Mouse (Mus musculus): Measurements from ENCODE around the gene Fancm.
"Not testable (repeated sequence)": the region's sequence is repeated elsewhere in the genome, so short reads cannot be mapped to it uniquely, and the experiment has no call there.

Fancm gene

DNA sequence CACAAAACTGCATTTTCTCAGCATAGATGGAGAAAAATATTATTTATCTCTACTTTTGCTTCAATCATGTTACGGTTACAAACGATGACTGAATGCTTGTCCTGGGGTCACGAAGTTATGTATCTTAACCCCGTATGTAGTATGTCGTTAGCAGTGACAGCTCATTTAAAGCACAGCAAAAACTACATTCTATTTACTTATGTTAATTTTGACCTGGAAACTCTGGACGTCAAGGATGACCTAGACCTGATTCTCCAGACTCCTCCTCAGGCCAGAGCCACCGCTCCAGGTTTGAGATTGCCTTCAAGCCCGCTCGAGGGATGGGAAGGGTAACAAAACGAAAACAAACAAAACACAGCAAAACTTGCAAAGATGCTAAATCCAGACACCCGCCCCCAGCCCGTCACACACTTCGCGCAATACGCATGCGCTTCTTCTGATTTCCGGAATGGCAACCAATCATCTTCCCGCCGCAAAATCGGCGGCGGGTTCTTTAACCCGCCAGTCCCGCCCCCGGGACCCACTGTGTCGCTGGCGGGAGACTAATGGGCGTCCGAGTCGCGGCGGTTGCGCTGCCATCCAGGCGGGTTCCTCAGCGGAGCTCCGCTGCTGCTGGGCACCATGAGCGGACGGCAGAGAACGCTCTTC is at the start of gene Fancm:
Fancm (plus strand) TSS at position 519 of the 648 bp plus-strand sequence.
- DNase-seq, result peak; percentile 91

DNA sequence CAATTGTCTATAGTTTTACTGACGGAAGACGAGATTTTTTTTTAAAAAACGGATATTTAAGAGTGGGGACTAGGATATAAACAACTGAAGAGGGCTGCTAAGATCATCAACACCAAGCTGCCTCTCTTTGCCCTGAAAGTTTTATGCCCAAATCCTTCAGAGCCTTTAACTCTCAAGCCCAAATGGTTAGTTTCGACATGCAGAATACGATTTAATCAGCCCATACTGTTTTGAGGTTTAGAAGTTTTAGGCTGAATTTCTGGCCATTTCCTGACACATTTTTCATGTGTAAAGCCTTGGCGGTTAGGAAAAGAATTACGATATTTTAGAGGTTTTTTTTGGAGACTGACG is 39.6 kb upstream of the Fancm start:
- no peak for DNase-seq

DNA sequence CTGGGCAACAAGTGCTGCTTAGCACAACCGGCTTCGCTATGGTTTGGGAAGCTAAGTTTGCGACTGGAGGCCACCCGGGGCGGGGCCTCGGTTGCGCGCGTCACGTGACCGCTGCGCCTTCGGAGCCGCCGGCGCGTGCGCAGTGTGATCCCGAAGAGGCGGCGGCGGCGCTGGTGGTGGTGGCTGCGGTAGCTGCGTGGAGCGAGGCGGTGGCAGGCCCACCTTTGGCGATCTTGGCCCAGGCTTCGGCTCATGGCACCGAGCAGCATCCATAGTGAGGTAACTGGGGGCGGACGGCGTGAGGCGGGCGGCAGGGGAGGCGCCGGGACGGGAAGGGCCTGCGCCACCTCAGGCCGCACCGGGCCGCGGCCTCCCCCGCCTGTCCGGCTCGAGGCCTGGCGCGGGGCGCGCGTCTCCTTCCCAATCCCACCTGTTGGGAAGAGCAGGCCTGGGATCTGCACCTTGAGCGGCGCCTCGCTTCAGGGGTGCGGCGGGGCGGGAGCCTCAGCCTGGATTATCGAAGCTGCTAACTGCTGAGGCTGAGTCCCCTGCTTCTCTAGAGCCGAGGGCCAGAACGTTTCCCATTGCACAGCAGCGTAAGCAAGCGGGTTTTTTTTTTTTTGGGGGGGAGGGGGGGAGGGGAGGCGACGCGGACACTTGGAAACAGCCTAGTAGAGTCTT is 39.1 kb upstream of the Fancm start, which contains the start of gene Prpf39:
Prpf39 (plus strand) TSS at position 144 of the 681 bp plus-strand sequence.
- peak; percentile 89 for DNase-seq

DNA sequence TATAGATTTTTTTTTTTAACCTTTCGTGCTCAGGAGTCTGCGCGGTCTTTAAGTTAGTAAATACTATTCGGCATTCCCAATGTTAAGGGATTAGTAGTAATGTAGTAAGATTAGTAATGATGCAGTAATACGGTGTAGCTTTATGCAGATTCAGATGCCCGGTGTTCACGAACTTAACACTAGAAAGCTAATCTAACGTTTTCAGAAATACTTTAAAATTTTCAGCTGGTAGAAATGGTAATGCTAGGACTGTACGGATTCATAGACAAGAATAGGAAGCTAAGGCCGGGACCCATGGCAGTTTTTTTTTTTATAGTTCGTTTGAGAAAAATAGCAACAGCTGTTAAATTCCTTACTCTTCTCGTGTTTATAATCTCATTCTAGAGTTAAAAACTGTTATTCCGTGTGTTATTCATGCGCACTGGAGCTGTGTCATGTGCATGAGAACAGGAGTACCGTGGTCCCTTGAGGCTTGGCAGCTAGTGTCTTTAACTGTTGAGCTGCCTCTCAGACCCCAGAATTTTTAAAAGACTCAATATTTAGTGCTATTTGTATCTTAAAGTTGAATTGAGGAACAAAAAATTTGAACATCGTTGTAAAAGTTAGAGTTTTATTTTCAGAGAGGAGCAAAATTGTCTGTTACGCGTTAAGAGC is 38.4 kb upstream of the Fancm start:
- no peak for DNase-seq

DNA sequence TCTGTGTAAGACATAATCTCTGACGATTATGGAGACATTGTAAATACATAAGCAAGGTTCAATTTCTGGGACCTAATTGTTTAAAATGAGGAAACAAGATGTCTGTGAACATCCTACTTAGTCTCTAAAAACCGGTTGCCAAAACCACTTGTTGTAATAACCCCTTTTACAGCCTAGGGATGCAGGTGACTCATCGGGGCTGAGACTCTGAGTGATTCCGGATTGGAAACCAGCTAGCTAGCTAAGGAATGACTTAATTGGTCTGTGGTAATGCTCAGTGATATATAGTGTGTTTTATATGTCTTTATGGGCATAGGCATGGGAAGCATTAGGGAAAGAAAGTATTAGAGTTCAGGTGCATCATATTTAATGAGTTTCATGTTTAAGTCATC is 37.9 kb upstream of the Fancm start:
- no peak for DNase-seq

DNA sequence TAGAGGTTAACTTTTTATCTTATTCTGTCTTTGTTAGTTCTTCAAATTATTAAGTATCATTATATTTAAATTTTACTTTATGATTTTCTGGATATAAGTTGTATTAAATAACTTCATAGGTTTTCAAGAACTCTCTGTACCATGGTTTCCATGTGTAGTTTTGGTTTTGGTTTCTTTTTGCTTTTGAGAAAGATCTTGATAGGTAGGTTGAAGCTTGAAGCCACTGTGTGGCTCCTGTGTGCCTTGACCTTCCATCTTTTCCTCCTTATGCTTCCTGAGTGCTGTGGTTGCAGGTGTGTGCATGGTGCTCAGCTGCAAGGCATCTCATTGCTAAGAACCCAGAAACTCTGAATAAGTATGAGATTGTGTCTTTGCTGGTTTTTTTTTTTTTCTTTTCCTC is 26.6 kb upstream of the Fancm start:
- no peak for DNase-seq

DNA sequence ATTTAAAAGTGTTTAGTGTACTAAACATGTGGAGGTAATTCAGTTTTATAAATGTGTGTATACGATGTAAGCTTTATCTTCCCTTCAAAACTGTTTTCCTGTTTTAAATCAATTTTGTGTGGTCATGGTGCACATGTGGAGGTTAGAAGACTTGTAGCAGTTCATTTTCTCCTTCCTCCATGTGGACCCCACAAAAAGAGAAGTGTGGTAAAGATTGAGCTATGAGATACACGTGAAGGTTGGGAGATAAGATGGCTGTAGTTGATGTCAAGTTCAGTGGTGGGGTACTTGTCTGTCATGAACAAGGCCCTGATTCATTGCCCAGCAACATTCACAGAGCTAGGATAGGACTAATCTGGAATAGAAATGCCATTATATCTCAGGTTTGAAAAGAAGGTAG is 17.2 kb upstream of the Fancm start:
- DNase-seq, result no peak

DNA sequence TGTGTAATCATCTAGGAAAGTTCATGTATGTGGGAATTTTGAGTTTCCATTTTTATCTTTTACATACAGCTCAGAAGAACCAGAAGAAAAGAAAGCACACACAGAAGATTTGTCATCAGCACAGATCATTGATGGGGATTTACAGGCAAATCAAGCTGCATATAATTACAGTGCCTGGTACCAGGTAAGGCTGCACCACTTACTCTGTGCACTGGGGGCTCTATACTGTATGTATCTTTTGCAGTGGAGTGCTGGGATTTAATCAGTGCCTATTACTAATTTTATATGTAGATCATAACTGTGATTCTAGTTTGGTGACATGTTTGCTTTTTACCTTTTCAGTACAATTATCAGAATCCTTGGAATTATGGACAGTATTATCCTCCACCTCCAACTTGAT is 14.3 kb upstream of the Fancm start:
- DNase-seq, result no peak

DNA sequence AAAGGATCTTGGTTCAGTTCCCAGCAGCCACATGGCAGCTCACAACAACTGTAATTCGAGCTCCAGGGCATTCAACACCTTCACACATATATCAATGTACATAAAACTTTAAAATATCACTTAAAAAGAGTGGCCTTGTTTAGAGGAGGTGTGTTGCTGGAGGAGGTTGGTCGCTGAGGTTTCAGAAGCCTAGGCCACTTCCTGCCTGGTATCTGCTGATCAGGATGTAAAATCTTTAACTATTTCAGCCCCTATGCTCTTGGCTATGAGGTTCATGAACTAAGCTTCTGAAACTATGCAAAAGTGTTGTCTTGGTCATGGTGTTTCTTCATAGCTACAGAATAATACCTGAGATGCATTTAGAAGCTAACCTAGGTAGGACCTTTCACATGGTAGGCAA is 10.2 kb upstream of the Fancm start:
- no peak for DNase-seq

DNA sequence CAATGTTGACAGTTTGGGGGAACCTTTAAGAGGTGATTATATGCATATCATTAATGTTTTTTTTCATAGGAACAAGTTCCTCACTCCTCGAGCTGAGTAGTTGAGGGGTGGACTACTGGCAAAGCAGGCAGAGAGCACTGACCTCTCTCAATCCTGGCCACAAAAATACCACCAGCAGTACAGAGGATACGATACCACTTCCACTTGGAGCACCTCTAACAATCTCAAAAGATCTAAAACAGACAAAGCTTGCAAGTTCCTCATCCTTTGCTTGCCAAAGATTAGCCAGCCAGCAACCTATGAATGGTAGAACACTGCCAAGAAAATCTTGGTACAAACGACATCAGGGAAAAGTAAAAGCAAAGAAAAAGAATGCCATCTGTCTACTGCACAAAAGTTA is 9.2 kb upstream of the Fancm start:
- DNase-seq, result no peak

DNA sequence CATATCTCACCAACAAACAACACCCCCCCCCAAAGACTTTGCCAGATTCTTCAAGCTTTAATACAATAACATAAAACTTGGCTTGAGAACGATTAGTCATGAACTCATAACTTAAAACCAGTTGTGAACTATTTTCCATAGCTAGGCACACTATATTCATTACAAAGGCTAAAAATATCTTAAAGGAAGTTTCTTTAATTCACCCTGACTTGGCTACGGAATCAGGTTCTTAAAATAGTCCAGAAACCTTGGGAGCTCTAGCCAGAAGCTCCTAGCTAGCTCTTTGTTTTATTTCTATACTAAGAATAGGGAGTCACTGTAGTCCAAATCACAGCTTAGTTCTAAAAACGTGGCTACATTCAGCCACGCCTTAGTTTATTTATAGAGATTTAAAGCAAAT is 7.0 kb upstream of the Fancm start:
- DNase-seq, result no peak

DNA sequence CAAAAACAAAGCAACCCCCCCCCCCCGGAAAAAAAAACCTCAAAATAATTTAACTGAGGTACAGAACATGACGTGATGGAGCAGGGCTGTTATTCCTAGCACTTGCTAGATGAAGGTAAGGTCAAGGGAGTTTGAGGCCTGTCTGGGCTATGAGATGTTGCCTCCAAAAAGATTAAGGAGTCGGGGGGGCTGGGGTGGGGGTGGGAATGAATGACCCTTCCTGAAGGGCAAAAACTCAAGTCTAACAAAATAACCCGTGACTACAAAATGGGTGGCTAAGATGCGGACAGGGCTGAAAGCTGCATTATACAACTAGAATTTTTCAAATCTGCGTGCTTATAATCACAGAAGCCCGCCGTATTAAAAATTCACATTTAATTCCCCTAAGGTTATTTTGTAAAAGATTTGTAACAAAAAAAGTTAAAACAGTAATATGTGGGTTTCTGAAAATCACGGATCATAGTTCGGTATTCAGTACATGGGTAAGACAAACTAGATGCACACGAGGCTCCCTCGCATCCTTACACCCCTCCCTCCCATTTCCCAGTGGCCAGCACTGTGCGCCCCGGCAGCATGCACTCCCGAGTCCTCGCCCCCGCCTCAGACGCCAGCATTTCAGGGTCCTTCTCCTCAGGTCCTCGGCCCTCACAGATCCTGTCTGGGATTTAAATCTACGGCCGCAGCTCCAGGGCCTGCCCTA is 2.3 kb upstream of the Fancm start:
- DNase-seq, result no peak

DNA sequence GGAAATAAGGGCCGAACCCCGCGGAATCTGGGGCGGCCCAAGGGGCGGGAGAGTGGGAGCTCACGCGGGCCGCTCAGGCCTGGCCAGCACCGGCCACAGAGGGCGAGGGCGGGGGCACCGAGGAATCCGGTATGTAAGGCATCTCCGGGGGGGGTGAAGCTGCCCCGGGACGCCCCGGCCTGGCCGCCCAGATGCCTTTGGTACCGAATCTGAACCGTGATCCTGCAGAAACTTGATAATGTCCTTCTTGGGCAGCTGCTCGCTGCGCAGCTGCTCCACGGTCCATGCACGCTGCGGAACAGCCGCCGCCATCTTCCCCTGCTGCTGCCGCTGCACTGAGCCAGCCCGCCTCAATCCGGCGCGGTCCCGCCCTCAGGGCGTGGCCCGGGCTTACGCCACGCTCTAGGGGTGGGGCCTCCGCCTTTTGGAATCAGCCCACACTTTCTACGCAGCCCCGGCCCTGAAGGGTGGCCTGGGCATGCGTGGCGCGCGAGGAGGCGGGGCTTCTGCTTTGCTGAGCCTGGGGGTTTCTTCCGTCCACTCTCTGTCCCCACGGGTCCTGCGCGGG is 1.7 kb upstream of the Fancm start, which contains the start of gene Fkbp3:
Fkbp3 (minus strand) TSS at position 397 of the 568 bp plus-strand sequence.
- peak; percentile 97 for DNase-seq

DNA sequence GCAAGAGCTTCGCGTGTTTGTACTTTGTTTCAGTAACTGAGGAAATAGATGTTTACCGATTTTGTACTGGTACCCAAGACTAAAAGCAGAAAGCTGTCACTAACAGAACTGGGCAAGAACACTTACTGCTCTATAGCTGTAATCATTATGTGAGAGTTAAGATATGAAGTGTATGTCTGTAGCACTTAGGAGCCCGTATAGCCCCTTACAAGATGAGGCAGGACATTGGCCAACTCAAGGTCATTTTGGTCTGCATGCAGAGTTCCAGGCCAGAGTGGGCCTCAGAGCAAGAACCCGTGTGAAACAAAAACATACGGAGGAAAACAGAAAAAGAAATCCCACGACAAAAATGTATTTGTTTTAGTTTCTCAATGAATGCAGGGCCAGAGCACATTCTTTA is 752 bp upstream of the Fancm start:
- no peak for DNase-seq

DNA sequence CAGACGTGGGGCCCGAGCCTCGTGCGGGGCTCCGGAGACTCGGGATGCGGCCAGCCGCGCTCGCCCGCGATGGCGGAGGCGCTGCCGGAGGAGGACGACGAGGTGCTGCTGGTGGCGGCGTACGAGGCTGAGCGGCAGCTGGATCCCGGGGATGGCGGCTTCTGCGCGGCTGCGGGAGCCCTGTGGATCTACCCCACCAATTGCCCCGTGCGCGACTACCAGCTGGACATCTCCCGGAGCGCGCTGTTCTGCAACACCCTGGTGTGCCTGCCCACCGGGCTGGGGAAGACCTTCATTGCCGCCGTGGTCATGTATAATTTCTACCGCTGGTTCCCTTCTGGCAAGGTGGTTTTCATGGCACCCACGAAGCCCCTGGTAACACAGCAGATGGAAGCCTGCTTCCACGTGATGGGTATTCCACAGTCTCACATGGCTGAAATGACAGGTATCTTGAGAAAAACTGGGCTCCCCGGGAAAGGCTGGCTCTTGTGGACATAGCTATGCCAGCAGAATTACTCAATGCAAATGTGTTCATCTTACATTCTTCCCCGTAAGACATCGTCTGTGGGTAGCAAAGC is 419 bp downstream of the Fancm start:
- DNase-seq, result peak; percentile 31

DNA sequence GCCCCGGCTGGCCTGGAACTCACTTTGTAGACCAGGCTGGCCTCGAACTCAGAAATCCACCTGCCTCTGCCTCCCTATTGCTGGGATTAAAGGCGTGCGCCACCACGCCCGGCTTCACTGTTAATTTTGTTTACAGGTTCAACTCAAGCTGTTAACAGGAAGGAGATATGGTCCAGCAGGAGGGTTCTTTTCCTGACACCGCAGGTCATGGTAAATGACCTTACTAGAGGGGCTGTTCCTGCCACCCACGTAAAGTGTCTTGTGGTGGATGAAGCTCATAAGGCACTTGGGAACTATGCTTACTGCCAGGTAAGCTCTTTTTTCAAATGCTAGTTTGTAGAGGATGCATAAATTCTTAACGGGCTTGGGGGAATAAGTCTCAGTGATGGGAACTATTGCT is 1.5 kb downstream of the Fancm start:
- no peak for DNase-seq

DNA sequence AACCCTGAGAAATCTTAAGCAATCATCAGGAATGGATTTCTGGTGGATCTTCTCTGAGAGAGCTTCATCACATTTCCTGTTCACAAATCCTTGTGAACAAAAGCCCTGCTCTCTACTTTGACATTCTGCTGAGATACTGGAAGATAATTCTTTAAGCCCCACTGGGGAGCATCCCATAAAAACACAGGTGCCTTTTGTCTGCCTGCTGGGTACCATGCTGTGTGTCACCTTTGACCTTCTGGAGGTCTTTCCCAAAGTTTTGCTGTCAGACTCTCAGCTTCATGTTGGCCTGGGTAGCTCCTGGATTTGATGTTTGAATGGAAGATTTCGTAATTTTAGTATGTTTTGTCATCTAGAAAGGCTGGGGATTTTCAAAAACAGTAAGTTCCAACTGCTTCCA is 33.3 kb downstream of the Fancm start:
- DNase-seq, result no peak

DNA sequence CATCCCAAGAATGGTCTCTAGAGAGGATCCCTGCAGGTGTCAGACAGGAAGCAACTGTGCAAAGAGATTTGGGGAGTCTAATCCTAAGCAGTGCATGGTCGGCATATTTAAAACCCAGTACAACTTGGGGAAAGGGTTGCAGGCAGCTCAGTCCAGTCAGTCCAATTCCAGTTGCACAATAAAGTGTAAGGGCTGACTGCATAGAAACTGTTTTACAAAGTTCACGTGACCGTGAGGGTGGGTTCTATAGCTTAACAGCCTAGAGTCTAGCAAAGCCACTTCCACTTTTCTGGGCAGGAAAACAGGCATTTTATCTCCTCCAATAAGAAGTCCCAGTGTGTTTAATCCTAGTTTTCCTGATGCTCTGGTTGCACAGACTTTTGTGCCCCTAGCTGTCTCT is 36.1 kb downstream of the Fancm start:
- DNase-seq, result no peak

DNA sequence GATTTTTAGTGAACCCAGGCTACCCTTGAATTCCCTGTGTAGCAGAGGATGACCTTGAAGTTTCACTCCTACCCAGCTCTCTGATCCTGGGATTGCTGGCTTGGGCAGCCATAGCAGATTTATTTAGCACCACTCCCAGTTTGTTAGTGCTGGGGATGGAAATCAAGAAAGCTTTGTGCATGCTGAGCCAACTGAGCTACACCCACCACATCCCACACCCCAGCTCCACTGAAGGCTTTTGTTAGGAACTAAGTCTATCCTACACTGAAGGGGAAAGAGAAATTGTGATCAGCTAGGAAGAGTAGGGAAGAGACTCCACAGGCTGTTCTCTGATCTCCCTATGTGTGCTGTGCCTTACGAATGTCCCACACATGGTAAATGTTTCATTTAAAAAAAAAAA is 37.4 kb downstream of the Fancm start:
- peak; percentile 12 for DNase-seq

DNA sequence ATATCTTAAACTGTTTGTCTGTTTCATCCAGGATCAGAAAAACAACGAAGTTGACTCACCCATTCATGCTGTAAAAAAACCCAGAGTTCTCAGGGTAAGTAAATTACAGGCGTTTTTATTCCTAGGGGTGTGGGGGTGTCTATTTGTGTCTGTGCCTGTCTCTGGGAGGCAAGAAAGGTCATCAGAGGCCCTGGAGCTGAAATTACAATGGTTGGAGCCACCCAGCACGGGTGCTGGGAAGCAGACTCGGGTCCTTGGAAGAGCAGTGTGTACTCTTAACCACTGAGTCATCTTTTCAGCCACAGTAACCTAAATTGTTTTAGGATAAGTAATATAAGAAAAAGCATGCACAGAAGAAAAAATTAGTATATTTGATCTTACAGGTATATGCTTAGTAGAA is 38.5 kb downstream of the Fancm start:
- no peak for DNase-seq

DNA sequence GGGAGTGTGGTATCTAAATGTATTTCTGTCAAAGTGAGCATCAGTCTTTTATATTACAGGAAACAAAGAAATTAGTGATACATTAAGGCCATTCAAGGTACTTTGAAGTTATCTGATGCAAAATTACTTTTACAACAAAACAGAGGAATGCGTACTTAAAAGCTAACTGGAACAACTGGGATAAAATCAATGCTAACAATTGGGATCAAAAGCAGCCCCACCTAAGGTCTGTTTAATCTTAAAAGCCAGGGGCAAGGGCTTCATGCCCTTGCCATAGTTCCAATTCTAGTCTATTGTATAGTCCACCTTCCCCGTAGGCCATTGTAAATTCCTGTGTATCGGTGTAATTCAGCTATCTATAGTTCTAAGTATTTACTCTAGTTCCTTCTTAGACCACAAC is 39.6 kb downstream of the Fancm start:
- not testable (repeated sequence) for DNase-seq

DNA sequence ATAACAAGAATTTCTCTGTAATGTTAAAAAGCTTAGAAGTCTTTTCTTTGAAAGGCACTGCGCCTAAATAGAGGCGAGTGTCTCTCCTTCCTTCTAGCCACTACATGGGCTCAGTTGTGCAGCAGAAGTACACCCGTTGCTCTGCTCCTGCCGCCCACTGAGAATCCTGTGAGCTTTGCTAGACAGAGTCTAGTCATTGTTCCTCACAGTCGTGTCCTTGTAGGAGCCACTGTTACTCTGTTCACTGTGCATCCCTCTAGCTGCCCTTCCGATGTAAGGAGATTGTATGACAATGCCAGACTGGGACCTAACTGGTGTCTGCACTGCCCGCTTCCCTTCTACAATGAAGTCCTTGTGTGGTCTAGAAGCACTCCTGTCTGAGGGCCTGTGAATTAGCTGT is 43.6 kb downstream of the Fancm start:
- DNase-seq, result no peak

DNA sequence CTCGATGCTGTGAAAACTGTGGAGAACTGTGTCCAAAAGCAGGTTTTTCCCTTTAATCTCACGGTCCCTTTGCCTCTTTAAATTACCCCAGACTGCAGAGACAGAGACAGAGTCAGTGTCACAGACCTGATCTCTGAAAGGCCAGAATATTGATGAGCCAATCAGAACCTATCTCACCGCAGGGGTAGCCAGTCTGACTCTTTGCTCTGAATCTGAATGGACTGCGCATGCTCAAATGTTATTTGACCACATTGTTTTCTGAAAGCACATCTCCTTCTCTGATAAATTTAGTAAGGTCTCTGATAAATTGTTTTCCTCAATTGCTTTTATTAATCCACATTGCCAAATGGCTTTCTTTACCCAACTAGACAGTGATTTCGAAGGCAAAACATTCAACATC is 44.0 kb downstream of the Fancm start:
- no peak for DNase-seq
